Mouse (Mus musculus) brain, embryonic 18.5 days (tissue): ENCODE measurements around the gene Pkp4.

Experiments
- DNase-seq: peaks from one replicate; pipeline ENCODE4 v3.0.0-alpha.2; 2012; ENCODE audit warnings: low read depth, low spot score

Pkp4 gene

DNA sequence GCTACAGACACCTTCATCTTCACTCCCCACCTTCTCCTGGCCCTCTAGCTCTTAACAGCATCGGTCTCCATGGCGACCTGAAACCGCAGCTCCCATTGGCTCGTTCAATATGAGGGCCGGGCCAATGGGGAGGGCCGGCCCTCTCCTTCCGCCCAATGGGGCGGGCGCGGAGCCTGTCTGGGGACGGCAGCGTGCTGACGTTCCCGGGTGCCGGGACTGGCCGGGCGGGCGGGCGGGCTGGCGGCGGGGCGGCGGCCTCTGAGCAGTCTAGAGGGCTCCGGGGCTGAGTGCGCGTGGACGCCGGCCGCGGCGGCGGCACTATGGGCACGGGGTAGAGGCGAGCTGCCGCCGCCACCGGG, at the start of gene Pkp4, which contains the start of gene Ccdc148:
Gene Pkp4, plus strand, starts transcription at position 246 of the 359 bp plus-strand sequence.
Gene Ccdc148, minus strand, starts transcription at position 79 of the 359 bp plus-strand sequence.
- peak; percentile 92 for DNase-seq

DNA sequence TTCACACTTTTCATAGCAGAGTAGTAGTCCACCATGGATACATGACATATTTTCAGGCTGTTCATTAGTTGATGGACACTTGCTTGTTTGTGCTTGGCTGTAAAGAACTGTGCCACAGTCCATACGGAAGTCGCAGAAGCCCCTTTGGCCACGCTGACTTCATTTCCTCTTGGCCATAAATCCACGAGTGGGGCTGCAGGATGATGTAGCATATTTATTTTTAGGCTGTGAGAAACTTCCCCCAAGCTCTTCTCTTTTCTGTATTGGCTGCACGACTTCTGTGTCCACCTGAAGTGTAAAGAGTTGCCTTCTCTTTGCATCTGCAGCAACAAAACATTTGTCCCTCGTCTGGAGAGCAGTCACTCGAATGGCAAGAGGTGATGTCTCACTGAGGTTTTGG, 31.6 kb upstream of the Pkp4 start:
- DNase-seq: no peak

DNA sequence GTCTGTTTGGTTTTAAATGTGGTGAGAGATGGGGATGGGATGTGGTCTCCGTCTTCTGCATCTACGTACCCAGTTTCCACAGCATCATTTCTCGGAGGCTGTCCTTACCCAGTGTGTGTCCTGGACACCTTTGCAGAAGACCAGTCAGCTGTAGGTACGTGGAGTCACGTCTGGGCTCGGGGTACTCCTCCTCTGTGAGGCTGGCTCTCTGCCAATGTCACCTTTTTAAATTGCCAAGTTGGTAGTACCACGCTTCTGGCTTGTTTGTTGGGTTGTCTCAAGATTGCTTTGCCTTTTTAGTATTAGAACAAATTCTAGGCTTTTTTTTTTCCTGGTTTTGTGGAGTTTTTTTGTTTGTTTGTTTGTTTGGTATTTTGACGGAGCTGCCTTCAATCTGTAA, 30.8 kb upstream of the Pkp4 start:
- no peak for DNase-seq

DNA sequence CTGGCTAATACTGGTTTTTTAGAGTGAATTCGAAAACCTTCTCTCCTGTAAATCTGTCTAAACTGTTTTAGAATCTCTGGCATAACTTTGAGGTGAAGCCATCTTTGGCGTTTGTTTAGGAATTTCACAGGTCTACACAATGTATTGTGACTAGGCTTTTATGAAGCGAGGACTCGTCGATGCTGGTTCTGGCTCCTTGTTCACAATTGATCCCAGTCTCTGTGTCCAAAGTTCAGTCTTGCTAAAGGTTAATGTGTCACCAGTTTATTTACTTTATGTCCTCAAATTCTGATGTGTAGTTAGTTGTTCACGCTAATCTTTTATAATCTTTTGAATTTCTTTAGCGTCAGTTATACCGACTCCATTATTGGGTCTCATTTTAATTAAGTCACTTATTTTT, 29.6 kb upstream of the Pkp4 start:
- no peak for DNase-seq

DNA sequence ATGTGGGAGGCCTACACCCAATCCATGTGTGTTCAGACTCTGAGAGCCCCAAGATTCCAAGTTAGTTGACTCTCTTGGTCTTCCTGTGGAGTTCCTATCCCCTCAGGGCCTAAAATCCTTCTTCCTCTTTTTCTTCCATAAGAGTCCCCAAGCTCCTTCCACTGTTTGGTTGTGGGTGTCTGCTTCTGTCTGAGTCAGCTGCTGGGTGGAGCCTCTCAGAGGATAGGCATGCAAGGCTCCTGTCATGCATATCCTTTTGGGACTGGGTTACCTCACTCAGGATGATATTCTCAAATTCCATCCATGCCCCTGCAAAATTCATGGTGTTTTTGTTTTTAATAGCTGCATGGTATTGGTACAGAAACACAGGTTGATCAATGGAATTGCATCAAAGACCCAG, 5.2 kb upstream of the Pkp4 start:
- DNase-seq: no peak

DNA sequence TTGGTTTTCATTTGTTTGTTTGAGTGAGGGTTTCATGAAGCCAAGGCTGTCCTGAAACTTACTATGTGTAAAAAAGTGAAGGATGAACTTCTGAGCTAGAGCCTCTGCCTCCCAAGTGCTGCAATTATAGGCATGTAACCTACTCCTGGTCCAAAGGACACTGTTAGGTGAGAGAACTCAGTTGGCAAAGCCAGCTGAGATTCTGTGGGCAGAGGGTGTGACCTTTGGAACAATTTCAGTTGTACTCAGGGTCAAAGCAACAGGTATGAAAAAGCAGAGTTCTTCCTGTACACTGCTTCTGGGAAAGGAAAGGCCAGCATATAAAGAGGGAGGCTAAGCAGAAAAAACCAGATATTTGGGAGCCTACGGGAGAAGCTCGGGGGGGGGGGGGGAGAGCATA, 2.5 kb upstream of the Pkp4 start:
- DNase-seq: no peak

DNA sequence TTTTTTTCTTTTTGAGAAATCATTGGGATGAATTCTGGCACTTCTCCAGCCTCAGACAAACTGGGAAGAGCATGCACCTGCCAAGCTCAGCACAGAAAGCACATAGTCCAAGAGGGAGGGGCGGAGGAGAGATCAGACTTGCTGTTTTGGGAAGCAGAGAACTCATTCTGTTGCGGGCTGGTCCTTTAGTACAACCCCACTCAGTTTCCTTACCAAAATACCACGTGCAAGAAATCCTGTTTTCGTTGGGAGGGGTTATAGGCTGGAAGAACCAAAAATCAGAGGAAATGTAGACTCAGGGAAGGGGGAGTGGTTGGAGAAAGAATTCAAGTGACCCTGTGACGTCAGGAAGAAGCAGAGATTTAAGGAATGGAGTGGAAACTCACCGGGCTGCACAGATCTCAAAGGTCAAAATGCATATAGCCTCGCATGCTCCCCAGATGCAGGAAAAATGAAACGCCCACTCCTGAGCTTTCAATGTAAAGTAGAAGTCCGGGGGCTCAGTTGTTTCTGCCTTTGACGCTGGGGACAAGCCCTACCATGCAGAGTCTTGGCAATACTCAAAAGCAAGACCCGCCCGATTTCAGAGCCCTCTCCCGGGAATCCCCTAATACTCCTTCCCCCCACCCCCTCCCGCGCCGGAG, 567 bp upstream of the Pkp4 start:
- DNase-seq: no peak

DNA sequence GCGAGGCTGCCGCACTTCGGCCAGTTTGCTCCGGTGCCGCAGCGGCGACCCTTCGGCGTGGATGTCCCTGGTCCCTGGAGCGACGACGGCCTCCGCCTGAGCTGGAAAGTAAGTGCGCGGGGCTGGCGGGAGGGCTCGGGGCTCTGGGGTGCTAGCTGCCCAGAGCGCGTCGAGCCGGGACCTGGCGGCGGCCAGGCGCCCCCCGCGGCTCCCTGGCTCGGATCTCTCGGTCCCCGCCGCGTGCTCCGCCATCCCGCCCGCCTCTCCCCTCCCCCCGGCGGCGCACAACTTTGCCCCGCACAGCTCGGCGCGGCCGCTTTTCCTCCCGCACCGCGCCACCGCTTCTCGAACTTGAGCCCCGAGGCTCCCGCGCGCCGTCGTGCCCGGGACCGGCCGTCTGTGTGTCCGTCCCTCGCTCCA, 381 bp downstream of the Pkp4 start:
- no peak for DNase-seq

DNA sequence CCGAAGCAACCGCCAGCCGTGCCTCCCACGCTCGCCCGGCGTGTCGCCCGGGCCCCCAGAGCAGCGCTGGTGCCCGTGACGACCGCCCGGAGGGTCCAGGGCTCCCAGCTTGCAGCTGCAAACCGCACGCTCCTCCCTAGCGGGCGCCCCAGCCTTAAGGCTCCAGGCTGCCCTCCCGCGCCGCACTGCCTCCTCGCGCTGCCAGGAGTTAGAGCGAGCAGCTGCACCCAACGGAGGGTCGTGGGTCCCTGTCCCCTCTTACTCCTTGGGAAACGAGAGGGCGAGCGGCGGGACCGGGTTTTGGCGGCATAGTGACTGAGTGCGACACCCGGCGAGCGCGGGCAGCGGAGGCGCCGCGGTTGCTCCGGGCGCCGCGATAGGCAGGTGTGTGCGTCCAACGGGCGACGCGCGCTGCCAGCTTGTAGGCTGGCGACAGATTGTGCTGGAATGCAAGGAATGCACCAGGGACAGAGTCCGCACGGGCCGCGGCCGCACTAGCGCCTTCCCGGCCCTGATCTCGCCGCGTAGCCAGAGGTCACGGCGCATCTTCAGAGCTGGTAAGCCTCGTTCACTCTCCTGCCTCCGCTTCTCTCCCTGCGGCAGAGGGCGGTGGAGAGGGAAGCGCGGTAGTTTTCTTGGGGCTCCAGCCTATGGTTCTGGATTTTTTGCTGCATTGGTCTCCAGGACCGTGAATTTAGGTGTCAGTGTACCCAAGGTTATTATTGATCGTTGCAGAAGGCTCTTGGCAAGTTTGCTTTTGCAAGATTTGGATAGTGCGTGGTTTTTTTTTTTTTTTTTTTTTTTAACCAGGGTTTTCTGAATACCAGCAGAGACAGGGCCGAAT, 1.0 kb downstream of the Pkp4 start:
- no peak for DNase-seq

DNA sequence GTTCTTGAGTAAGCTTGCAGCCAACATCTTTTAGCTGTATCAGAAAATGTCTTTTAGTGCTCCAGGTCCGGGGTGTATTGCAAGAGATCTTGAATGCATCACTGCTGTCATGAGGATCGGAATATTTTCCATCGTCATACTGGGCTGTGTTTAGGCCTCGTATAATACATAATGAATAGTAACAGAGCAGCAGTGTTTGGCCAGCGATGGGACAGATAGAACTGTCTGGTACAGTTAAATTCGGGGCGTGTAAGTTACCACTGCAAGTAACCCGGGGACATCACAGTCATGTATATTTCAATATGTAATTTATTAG, 1.6 kb downstream of the Pkp4 start:
- no peak for DNase-seq

DNA sequence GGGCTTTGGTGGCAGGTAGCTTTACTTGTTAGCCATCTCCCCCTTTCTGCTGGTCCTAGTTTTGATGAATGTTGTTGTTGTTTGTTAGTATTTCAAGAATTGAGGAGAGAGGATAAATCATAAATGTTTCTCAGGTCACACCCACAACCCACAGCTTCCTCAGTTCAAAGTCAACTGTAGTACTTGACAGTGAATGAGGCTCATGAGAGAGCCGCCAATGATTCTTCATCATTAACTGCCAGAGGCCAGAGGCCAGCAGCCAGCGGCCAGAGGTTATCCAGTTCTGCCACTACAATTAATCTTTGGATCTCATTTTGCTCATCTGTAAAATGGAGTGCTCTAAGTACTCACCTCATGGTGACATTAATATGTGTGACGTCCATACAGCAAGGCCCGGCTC, 6.3 kb downstream of the Pkp4 start:
- no peak for DNase-seq

DNA sequence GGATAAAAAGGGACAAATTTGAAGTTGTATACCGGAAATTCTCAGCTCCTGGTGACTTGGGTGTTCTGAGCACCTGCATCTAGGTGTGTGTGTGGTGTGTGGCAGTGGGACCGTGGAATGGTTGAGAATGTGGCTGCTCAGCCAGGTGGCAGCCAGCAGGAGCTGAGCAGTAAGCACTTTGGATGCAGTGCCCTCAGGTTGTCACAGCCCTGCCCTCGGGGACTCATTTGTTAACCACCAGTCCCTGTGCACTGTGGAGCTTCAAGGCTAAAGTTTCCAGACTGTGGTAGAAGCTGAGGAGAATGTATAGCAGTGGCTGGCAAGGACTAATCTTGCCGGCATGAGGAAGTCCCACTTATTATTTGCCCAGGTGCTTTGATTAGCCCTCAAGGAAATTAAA, 7.2 kb downstream of the Pkp4 start:
- no peak for DNase-seq

DNA sequence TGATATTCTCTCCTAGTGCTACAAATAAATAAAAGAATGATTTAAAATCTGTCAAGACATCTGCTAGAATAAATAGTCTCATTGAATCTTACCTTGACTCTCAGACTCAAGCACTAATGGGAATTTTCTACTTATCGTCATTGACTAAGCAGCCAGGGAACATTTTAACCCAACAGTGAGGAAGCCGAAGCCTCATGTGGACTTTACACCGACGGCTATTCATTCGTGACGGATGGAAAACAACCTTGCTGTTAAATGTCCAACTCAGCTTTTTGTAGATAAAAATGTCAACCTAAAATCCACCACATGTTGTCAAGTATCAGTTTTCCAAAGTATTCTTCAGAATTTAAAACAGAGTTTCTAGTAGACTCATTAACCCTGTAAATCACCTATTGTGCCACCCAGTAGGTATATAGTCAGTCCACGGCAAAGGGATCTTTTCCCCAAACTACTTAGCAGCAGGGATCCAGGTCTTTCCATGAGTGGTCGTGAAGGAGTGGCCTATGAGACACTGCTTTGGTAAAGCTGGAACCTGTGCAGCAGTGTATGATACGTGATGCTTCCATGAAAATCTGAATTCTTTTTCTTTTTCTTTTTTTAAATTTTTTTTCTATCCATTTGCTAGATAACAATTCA, 9.0 kb downstream of the Pkp4 start:
- DNase-seq: no peak

DNA sequence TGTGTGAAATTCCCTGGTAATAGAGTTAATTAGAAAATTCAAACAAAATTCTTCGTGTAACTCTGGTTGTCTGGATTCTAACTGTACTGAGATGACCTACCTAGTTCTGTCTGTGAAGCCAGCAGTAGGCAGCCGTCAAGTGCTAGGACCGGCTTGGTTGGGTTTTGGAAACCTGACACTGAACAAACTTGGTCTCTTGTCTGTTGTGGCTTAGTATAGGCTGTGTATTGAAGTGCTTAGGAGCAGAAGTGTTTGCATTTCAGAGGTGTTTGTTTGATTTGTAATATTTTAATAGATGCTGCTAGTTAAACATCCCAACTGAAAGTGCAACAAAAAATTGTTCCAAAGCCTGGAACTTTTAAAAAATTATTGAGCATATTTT, 9.5 kb downstream of the Pkp4 start:
- DNase-seq: no peak

DNA sequence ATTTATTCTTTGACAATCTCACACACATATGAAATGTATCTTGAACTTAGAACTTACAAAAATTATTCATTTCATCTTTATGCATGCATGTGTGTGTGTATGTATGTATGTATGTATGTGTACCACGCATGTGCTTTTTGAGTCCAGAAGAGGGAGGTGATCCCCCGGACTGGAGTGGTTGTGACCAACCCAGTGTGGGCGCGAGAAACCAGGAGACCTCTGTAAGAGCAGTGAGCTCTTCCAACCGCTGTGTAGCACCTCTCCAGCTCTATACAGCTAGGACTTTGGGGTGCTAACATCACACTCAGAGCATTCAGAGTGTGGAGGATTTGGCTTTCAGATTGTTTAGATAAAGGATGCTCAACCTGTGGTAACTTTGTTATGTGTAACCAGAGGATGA, 9.9 kb downstream of the Pkp4 start:
- DNase-seq: no peak

DNA sequence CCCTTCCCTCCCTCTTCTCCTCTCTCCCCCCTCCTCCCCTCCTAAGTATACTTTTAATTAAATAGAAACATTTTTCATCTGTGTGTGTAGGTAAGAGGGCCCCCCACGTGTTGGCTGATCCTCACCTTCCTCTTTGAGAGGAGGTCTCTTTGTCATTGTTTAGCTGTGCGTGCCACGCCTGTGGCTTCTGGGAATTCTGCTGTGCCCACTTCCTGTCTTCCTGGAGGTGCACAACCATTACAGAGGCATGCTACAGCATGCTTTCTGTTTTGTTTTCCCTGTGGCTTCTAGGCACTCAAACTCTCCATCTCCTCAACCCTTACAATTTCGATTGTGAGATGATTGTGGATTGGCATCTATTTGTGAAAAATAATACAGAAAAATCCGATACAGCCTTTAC, 10.9 kb downstream of the Pkp4 start:
- DNase-seq: no peak

DNA sequence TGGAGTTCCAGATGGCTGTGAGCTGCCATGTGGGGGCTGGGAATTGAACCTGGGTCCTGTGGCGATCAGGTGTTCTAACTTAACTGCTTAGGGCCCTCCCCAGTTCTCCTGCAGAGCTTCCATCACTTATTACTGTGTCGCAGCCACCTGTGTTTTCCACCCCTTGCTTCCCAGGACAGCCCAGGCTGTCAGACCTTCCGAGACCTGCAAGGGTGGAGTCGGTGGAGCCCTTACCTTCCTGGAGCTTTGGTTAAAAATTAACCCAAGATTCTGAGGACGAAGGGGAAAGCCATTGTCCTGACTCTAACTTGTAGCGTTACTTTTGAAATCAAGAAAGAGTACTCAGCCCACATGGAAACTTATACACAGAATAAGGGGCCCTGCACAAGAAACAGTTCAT, 15.3 kb downstream of the Pkp4 start:
- no peak for DNase-seq

DNA sequence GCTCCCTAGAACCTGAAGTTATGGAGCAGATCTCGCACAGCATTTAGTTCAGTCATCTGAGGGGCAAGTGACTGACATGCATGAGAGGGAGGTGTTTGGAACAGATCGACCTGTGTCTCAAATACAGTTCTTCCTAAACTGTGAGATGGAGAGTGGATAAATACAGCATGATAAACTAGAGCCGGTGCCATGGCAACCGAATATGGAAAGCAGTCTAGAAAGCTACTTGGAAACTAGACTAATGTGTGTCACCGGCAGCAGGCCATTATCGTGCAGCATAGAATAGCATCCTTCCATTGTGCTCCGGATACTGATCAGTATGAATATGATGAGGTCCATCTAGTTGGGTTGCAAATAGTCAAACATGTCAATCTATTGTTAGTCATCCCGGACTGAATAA, 17.5 kb downstream of the Pkp4 start:
- no peak for DNase-seq

DNA sequence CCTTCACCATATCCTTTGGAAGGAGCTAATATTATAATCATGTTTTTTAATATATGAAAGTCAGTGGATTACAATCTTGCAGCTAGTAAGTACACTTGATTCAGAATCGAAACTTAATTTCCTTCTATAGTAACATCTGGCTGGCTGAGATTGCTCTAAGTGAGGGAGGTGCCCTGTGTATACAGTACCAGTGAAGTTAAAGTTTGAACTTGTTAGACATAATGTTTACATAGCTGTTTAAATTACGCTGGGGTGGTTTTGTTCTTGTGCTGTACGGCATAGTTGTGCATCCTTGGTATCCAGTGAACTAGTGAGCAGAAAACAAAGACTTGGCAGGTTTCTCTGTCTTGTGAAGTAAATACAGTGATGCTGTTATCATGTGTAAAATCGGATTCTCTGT, 18.3 kb downstream of the Pkp4 start:
- no peak for DNase-seq

DNA sequence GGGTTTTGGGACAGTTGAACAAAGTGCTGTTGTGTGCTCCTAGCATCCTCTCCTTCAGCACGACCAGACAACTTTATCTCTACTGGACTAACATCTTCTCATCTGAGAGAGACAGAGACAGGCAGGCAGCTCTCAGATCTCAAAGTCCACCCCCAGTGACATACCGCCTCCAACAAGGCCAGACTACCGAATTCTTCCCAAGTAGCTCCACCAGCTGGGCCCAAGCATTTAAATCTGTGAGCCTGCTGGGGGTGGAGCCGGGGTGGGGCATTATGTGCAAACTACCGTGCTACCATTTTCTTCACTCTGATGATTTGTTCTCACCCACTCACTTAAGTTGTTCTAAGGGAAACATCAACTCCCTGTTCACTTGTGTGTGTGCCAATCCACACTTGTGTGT, 18.8 kb downstream of the Pkp4 start:
- DNase-seq: no peak

DNA sequence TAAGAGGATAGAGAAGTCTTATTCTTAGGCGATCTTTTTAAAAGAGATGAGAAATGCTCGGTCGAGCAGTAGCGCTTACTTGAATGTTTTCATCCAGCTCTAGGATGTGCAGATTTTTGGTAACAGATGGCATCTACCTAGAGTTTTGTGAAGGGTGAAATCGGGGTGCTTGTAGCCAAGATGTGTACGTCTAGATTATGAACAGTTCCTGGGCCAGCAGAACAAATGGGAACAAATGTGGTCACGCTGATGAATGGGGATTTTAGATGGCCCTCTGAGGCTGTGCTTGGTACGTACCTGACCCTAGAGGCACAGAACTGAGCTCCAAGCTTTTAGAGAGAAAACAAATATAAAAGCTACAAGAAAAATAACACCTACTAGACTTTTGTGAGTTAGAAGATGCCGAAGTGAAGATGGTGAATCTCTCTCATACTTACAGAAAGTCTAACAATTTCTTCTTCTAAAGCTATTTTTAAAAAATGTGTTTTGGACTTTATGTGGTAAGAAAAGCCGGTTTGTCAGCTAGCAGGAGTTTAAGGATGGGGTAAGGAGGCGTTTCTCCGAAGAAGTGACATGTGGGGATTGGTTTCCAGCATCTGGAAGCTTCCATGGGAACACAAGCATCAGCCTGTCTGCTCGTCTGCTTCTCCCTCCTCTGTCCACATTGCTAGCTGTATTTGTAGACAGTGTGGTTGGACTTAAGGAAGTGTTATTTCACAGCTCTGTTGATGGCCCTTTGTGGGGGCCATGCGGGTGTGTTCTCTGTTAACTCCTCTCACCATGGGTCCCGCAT, 20.9 kb downstream of the Pkp4 start:
- no peak for DNase-seq

DNA sequence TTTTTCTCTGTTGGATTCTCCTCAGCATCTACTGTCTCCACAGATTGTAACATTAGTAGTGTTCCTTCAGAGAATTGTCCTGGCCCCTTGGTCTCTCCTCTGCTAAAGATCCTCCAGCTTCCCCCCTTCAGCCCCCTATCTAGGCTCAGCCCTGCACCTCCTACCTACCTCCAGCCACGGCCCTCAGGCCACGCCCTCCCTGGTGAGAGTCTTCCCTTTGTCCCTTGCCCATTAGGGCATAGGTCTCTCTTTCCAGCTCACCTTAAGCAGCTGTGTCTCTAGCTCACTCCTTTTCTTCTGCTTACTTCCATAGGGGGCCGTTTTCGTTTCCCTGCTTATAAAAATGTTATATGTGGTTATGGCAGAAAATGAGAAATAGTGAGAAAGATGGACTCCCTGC, 22.9 kb downstream of the Pkp4 start:
- DNase-seq: no peak
